Mouse (Mus musculus): ENCODE results near the gene Nop14.
"Not testable (repeated sequence)": the region's sequence is repeated elsewhere in the genome, so short reads cannot be mapped to it uniquely, and the experiment has no call there.

The Nop14 gene

GRCm38 (mm10) chr5:34632996-34633395 is 27.0 kb downstream of the Nop14 start:
- no peak for DNase-seq (ENCODE audit: low spot score)

GRCm38 (mm10) chr5:34609966-34610365 is 50.0 kb downstream of the Nop14 start:
- no peak for DNase-seq (ENCODE audit: low spot score)

GRCm38 (mm10) chr5:34608226-34608625 is 51.7 kb downstream of the Nop14 start:
- DNase-seq (ENCODE audit: low spot score), result no peak

- no peak for DNase-seq (ENCODE audit: low spot score)
Measured at GRCm38 (mm10) chr5:34607100-34607880, 52.7 kb downstream of the Nop14 start.

- DNase-seq (ENCODE audit: low spot score), result no peak
Measured at GRCm38 (mm10) chr5:34604576-34604975, 55.4 kb downstream of the Nop14 start.

GRCm38 (mm10) chr5:34593202-34593727 is 66.7 kb downstream of the Nop14 start:
- no peak for DNase-seq (ENCODE audit: low spot score)

GRCm38 (mm10) chr5:34592666-34593065 is 67.3 kb downstream of the Nop14 start:
- no peak for DNase-seq (ENCODE audit: low spot score)

- not testable (repeated sequence) for DNase-seq (ENCODE audit: low spot score)
Measured at GRCm38 (mm10) chr5:34592224-34592623, 67.7 kb downstream of the Nop14 start.

GRCm38 (mm10) chr5:34591388-34592004 is 68.5 kb downstream of the Nop14 start:
- DNase-seq (ENCODE audit: low spot score), result no peak

- DNase-seq (ENCODE audit: low spot score), result no peak
Measured at GRCm38 (mm10) chr5:34590702-34591101, 69.2 kb downstream of the Nop14 start.

- DNase-seq (ENCODE audit: low spot score), result no peak
Measured at GRCm38 (mm10) chr5:34590059-34590458, 69.9 kb downstream of the Nop14 start.
